Mouse (Mus musculus) regulatory T cell (primary cell): ENCODE measurements around the gene Cabp5.
"Not testable (repeated sequence)": the region's sequence is repeated elsewhere in the genome, so short reads cannot be mapped to it uniquely, and the experiment has no call there.

Source experiments
- in situ Hi-C: fragments of 300-600 bp; cut with MboI, MseI; formaldehyde crosslinking; loops from one replicate; pipeline ENCODE4 v1.15.1; 2025; ENCODE audit warnings: high pct_unique_total_duplicates

Gene Cabp5

GRCm38 (mm10) chr7:13397832-13398231, at the start of gene Cabp5:
Gene Cabp5 (plus strand): TSS chr7:13398132.
- in situ Hi-C loops = no loop called here

GRCm38 (mm10) chr7:13355943-13356342, 42.0 kb upstream of the Cabp5 start:
- in situ Hi-C loops = loop anchor here (25.0 kb wide), 1 partner anchor 956 kb away; no protein-coding TSS in a partner anchor

- in situ Hi-C loops = no loop called here
Measured at GRCm38 (mm10) chr7:13380588-13380987, 17.3 kb upstream of the Cabp5 start.

GRCm38 (mm10) chr7:13450541-13450940, 52.6 kb downstream of the Cabp5 start, which contains the start of gene Bsph1:
Gene Bsph1 (plus strand): TSS chr7:13450841.
- in situ Hi-C loops = not testable (repeated sequence)
